Mouse (Mus musculus) hematopoietic stem cell, adult 5-6 weeks (primary cell): ENCODE measurements around the gene Nudcd3. TPM values are rescaled to one million over a fixed set of nuclear protein-coding genes. Genes with fewer than 3 reads are reported as not detected.

Experiments
- ATAC-seq, 2 experiments: fragments of 125-278 bp in 1 of 2; replicated peaks in 1 of 2; 2 replicates each; pipeline ENCODE4 v1.8.0; 2016 to 2017; ENCODE audit warnings: inconsistent platforms in 2 of 2, mild to moderate bottlenecking in 2 of 2, moderate number of reproducible peaks in 2 of 2, low read depth in 1 of 2, moderate TSS enrichment in 1 of 2; ENCODE audit not compliant: low FRiP score in 2 of 2, poor library complexity in 2 of 2, severe bottlenecking in 2 of 2, insufficient read depth in 1 of 2, low TSS enrichment in 1 of 2
- total RNA-seq: library from RNA; stranded (forward); fragments of 172-1452, 232-1000 nt; gene quantifications from 2 replicates; pipeline ENCODE4 v1.2.3, GENCODE M21; 2017

Nudcd3 gene
- 37.8 and 38.0 TPM in 2 replicates for total RNA-seq

DNA sequence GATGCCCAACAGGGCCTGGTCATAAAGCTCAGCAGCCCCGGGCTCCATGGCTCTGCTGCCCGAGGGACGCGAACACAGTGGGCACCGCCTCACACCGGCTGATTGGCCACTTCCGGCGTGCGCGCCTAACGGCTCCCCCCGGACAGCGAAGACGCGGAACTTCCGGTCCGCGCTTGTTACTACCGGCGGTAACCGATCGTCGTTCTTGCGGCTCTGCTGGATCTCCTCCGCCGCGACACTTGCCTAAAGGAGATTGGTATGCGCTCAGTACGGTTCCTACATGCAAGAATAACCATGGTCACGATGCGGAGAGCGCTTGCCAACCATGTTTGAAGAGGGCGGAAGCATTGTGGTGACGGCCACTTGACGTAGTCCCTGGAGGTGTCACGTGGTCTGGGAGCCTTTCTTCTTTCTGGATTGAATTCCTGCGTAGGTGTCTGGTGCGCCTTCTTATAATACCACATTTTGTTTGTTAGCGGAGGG lies at the start of gene Nudcd3:
Nudcd3 (minus strand) TSS at position 329 of the 483 bp plus-strand sequence.
- ATAC-seq, result peak; percentile 90 to 92

DNA sequence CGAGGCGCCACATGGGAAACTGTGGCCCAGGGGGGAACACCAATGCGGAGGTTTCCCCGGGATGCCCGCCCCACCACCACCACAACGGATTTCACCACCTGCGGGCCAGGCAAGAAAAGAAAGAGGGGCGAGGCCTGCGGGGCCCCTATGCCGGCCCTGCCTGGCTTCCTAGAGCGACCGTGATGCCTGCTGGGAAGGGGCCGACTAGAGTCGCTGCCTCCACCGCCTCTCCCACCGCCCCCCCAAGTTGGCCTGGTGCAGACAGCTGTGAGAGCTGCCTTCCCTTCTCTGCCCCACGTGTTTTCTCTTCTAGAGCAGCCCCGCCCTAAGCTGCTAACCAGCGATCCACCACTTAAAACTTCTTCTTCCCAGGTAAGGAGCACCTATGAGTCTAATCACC lies 44.5 kb upstream of the Nudcd3 start:
- ATAC-seq, result no peak

DNA sequence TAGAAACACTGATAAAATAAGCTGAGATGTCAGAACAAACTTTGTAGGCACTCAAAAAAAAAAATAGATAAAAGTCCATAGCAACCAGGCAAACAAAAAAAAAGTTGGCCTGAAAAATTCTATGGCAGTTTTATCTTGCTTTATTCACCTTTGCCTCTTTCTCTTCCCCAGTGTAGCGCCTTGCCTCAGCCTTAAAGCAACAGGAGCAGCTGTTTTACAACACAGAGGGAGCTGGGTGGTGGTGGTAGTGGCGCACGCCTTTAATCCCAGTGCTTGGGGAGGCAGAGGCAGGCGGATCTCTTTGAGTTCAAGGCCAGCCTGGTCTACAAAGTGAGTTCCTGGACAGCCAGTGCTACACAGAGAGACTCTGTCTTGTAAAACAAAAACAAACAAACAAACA lies 32.8 kb upstream of the Nudcd3 start:
- ATAC-seq, result no peak

DNA sequence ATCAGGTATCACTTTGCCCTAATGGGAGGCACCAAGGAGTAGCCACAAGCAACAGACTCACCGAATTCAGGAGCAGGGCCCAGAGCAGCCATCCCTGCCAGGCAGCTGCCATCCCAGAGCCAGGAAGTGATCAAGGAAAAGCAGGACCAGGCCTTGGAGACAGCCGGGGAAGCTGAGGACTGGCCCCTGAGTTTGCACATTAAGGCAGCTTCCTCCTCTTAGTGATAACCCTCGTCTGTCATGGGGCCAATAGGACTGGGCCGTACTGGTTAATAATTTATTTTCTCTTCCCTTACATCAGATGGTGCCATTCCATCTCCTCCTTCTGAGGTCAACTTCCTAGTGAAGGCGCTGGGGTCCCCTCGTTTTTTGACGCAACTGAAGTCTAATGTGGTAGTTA lies 29.8 kb upstream of the Nudcd3 start, which contains the start of gene Npc1l1:
Npc1l1 (minus strand) TSS at position 132 of the 400 bp plus-strand sequence.
- no peak for ATAC-seq

DNA sequence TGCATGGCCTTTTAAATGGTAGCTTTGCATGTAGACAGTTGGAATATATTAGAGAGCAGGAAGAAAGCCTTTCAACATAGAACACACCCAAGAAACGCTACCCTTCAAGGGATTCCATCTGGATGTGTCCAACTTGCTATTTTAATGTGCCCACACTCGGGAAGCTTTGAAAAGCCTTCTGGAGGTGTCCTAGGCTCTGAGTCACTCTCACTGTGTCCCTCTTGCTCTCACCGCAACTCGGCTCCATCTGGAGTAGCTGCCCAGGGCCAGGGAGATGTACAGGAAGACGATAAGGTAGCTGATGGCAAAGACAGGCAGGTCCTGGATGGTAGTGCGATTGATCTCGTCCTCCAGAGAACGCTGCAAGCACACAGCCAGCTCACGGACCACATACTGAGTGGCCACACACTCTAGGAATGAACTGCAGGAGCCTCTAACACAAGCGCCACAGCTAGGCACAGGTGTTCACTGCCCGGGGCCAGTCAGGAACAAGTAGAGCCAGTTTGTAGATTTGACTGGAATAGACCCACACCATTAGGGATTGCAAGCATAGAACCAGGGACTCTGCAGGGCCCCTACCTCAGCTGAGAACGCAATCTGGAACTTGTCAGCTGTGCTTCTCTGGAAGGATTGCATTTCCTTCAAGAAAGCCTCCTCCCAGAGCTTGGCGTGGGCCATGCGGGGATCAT lies 24.5 kb upstream of the Nudcd3 start:
- no peak for ATAC-seq

DNA sequence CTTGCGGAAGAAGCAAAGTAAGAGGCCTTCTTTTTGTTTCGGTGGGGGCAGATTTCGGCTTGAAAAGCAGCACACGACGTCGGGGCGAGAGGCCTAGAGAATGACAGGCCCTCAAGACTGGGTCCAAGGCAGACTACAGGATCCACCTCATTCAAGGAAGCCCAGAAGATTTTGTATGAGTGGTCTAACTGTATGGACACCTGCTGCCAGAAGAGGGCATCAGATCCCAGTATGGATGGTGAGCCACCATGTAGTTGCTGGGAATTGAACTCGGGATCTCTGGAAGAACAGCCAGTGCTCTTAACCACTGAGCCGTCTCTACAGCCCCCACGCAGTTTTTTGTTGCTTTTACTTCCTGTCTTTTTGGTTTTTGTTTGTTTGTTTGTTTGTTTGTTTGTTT lies 22.0 kb upstream of the Nudcd3 start:
- ATAC-seq, result no peak

DNA sequence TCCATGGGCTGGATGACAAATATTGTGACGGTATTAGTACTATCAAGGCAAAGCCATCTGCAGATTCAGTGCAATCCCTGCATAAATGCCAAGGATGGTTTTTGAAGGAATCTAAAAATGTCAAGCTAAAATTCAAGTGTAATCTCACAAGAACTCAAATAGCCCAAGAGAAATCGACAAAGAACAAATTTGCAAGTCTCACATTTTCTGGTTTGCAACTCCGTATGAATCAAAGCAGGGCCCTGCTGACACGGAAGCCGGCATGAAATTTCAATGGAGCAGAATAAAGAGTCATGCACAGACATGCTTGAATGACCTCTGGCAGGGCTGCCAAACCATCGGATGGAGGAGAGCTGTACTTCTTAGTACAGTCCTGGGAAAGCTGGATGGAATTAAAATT lies 19.8 kb upstream of the Nudcd3 start:
- ATAC-seq, result no peak

DNA sequence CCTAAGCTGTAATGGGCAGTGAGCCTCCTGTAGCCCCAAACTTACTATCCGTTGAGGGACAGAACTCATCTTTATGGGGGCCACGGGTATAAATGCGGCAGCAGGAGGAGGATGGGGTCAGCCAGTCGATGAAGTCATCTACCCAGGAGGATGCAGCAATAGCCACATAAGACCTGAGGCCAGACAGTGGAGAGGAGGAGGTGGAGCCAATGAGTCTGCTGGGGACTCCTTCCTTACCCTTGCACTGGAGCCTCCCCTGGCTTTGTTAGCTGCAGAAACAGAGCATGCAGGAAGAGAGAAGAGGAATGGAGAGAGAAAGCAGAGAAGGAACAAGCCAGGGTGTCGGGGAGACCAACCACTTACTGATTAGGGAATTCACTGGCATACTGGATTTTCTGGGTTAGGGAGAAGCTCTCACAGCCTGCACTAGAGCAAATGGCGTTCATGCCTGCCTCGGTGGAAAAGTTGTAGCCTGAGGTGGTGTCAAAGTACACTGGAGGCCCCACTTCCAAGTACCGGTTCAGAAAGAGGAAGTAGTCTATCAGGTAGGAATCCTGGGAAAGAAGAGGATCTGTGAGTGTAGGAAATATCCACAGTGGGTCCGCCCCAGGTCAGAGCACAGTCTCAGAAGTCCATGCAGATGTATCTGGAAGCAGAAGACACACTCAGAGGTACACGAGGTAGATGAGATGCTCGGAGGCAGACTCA lies 18.1 kb upstream of the Nudcd3 start:
- no peak for ATAC-seq

DNA sequence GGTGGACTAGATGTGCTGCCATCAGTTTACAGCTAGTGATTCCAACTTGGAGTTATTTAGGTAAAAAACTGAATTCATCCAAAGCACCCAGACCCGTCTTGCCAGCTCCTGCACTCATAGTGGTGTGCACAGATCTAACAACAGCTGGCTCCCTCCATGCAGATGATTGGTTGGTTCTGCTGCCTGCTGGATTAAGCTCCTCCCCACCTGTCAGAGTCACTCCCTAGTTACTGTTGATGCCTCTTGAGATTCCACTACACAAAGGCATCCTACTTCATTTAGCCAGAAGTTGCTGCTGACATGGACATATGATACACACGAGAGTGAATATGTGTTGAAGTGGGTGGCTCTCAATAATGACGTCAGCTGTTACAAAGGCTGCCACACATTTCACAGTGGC lies 16.6 kb upstream of the Nudcd3 start:
- no peak for ATAC-seq

DNA sequence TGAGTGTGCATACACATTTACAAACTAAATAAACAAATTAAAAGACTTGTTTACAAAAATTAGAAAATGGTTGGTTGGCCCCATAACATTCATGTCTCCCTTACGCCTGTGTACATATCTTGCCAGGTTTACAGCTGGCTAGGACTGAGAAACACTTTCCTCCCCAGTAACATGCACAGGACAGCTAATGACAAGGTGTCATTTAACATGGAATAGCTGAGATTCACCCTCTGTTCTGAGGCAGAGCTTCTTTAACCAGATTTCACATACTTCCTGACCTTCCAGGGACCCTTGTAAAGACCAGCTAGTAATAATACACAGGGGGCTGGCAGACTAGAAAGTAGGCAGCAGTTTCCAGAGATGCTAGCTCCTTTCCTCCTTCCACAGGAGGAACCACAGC lies 7.9 kb upstream of the Nudcd3 start:
- ATAC-seq, result no peak

DNA sequence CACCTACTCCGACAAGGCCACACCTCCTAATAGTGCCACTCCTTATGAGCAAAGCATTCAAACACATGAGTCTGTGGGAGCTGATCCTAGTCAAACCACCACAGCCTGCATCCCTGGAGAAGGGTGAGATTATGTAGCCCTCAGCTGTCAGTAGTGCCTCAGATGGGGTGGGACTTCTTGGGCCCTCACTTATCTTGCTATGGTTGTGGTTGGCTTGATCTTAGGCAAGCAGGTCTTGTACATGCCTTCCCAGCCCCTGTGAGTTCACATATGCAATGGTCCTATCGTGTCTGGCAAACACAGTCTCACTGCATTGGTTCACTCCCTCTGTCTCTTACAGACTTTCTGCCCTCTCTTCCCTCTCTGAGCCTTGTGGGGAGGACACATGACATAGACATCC lies 6.9 kb upstream of the Nudcd3 start:
- no peak for ATAC-seq

DNA sequence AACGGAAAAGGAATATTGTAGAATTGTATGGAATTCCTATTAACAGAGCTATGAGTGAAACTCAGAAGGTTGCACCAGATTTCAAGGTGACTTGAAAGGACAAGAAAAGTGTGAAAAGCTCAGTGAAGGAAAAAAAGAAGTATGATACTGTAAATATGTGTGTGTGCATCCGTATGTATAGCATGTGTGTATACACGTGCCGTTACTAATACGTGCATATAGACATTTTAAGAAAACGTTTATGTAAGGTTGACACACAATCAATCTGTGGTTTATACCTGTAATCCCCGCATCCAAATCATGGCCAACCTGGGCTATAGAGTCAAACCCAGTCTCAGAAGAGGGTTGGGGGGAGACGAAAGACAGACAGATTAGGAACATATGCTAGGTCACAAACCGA lies 355 bp upstream of the Nudcd3 start:
- ATAC-seq, result no peak

DNA sequence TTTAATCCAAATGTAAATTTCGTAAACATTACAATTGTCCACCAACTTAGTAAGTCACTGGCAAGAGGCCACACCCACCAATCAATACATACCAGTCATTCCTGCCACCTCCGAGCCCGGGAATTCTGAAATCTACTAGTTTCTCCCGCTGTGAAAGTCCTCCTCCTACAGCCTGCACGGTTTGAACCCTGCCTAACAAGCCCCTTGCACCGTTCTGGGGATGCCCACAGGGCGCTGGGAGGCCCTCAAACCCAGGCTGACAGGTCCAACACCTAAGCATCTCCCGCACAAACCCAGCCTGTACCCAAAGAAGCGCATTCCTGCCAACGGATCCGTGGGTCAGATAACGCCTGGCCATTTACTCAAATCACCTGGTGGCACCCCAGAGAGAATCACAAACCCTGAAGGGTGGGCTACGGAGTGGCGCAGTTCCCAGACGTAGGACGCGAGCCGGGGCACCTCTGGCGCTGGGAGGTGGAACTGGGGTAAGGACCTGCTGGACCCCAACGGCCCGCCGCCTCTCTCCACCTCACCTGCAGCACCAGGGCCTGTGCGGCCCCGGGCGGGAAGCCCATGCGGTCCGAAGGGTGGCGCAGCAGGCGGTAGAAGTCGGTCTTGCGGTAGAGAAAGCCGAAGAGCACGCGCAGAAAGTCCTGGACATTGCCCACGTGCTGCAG lies 667 bp downstream of the Nudcd3 start, which contains the start of gene A730071L15Rik:
A730071L15Rik (plus strand) TSS at position 620 of the 677 bp plus-strand sequence.
- peak; percentile 3 to 46; a peak in 2 of 4 replicates for ATAC-seq

DNA sequence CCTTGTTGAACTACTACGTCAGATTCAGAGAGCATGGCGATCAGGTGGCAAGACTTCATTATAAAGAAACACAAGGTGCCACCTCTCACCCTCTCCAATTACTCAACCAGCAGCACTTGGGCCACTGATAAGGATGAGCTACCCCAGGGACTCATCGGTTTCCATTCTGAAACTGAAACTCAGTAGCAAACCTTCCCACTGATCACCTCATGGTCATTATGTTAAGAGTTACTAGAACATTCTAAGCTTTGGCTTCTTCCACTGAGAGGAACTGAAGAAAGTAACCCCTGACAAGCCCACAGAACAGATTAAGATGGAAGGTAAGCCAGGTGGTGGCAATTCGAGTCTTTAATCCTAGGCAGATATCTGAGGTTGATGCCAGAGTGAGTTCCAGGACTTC lies 1.8 kb downstream of the Nudcd3 start:
- ATAC-seq, result no peak

DNA sequence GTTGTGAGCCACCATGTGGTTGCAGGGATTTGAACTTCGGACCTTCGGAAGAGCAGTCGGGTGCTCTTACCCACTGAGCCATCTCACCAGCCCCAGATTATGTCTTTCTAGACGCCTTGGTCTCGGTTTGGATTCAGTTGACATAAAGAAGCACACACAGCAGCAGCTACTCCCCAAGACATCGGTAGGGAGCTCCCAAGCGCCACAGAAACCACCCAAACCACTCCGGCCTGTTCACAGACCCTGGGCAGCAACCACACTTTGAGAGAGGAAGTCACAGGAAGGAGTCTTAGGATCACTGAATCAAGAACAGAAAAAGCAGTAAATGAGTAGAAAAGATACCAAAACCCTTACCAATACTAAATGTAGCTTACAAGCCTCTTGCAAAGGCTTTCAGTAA lies 3.4 kb downstream of the Nudcd3 start:
- 0 out of 4 replicates have a peak, but pooled peaks of 1 of the 2 experiments have one; percentile 18 for ATAC-seq

DNA sequence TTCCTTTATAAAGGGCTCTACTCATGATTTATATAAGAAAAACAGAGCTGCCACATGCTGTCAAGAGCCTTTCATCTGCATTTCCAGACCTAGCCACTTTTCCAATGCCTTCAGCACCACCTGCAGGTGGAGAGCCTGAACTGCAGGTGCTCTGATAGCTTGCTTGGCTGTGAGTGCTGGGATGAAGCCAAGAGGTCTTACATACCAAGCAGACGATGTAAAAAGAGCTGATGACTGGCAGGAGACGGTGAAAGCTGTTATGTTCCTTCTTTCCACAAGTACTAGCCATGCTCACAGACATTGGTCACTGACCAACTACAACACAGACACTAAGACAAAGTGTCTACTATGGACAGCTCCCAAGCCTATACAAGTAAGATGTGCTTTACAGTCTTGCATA lies 12.3 kb downstream of the Nudcd3 start:
- ATAC-seq, result peak; percentile 81 to 89

DNA sequence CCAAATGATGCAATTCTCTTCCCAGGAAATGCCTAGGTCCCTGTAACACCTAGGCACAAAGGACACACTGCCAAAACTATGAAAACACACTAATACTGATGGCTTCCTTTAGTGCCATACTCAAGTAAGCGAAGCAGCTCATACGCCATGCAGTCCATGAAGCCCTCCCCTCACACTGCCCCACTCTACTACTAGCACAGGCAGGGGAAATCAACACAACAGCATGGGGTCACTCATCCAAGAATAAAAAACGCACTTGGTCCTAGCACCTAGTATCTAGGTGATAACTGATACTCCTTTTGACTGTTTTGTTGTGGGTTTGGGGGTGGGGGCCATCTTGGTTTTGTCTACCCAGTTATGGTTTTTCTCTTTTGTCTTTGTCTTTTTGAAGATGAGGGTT lies 12.8 kb downstream of the Nudcd3 start:
- no peak for ATAC-seq
